Mouse (Mus musculus) layer of hippocampus, adult 9-10 months (tissue): ENCODE results near the gene Mtmr11.
"Not testable (repeated sequence)": the region's sequence is repeated elsewhere in the genome, so short reads cannot be mapped to it uniquely, and the experiment has no call there.

Source experiments
- DNase-seq: peaks from one replicate; pipeline ENCODE4 v3.0.0; 2022; ENCODE audit warnings: low spot score

The Mtmr11 gene

GRCm38 (mm10) chr3:96172197-96173178 lies 10.7 kb downstream of the Mtmr11 start, which contains the start of gene Sf3b4:
TSS of gene Sf3b4 (plus strand) at chr3:96172332.
- no peak for DNase-seq

DNA sequence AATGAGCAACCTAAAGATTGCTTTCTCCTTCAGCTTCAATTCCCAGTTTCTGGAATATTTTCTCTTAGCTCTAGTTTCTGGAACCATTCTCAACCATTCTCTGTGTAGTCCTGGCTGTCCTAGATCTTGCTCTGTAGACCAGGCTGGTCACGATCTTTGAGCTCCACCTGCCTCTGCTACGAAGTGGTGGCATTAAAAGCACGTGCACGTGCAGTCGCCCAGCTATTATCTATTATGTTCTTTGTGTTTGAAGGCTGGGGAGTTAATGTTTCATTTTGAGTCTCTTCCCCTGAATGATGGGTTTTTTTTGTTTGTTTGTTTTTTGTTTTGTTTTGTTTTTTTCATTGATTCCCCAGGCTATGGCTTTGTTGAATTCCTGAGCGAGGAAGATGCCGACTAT lies 11.4 kb downstream of the Mtmr11 start:
- DNase-seq: no peak

GRCm38 (mm10) chr3:96174042-96174441 lies 12.2 kb downstream of the Mtmr11 start:
- not testable (repeated sequence) for DNase-seq

GRCm38 (mm10) chr3:96175251-96175650 lies 13.4 kb downstream of the Mtmr11 start:
- no peak for DNase-seq

DNA sequence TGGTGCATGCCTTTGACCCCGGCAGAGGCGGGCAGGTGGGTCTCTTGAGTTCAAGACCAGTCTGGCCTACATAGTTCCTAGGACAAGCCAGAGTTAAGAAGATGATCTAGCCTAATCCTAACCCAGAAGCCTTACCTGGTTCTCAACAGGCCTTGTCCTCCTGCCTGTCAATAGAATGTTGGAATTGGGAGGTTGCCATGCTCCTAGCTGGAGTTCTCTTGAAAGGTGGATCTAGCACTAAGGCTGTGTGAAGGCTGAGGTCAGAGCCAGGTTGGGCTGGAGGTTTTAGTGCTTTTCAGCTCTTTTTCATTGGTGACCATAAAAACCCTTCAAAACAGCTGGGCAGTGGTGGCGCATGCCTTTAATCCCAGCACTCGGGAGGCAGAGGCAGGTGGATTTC lies 16.6 kb downstream of the Mtmr11 start:
- DNase-seq: no peak

- no peak for DNase-seq
Observed at GRCm38 (mm10) chr3:96178902-96179301, 17.1 kb downstream of the Mtmr11 start.

DNA sequence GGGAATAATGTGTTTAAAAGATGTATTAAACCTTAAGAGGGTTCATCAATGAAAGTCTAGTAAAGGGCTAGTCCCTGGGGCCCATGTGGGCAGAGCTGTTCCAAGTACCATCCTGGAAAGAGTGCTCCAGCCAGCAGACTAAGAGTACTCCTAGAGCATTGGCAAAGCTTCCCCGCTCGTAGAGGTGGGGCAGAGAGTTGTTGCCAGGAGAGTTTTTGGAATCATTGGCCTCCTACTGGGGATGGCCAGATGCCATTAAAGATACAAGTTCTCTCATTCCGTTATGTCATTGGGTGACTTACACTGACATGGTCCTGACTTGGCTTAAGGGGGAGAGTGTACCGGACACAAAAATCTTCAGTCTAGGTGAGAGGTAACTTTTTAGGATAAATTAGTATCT lies 17.7 kb downstream of the Mtmr11 start:
- DNase-seq: no peak

DNA sequence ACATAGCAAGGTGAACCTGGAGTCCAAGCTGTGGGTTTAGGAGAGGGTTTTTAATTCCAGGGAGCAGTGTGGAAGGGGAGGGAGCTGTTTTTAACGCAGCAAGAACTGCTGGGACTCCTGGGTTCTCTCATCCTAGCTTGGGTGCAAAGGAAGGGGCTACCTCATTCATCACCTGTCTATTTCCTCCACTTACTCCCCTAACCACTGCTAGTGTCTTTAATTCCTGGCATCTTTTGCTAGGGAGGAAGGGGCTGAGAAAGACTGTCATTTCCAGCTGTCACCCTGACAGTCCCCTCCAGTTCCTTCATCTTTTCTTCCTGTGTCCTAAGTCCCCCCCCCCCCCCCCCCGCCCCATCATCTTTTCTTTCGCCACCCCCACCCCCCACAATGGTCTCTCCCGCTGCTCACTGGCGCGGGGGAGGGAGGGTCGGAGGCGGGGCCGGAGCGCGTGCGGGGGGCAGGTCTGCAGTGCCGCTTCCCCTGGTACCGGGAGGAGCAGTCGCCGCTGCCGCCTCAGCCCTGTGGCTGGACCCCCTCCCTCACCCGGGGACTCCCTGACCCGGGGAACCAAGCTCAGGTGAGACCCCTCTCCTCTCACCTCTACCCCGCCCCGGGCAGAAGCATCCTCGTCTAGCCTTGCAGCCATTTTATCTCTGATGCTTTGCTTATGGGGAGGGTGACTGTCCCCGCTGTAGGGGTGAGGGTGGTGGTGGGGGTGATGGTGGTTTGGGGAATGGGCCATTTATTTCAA lies 19.1 kb downstream of the Mtmr11 start, which contains the start of gene Sv2a:
Gene Sv2a, plus strand, starts transcription at position 425 of the 751 bp plus-strand sequence.
- no peak for DNase-seq

GRCm38 (mm10) chr3:96181510-96182381 lies 19.9 kb downstream of the Mtmr11 start:
- no peak for DNase-seq

- DNase-seq: no peak
Observed at GRCm38 (mm10) chr3:96182382-96182776, 20.6 kb downstream of the Mtmr11 start.

- DNase-seq: no peak
Observed at GRCm38 (mm10) chr3:96192977-96193376, 31.2 kb downstream of the Mtmr11 start.

DNA sequence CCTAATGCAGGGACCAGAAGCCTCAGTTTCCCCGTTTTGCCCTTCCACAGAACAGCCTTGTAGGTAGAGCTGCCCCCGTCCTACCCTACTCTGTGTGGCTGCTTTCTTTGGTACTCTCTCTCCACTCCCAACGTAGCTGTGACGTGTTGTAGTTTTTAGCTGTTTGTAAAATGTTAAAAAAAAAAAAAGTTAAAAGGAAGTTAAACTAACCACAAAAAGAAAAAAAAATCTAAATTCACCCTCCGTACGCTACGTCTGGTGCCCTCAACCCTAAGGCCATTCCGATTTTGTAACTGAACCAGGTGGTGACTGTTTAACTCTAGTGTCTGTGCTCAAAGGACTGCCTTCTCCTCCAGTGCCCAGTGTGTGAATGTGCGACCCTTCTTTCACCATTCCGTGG lies 33.2 kb downstream of the Mtmr11 start:
- DNase-seq: no peak

DNA sequence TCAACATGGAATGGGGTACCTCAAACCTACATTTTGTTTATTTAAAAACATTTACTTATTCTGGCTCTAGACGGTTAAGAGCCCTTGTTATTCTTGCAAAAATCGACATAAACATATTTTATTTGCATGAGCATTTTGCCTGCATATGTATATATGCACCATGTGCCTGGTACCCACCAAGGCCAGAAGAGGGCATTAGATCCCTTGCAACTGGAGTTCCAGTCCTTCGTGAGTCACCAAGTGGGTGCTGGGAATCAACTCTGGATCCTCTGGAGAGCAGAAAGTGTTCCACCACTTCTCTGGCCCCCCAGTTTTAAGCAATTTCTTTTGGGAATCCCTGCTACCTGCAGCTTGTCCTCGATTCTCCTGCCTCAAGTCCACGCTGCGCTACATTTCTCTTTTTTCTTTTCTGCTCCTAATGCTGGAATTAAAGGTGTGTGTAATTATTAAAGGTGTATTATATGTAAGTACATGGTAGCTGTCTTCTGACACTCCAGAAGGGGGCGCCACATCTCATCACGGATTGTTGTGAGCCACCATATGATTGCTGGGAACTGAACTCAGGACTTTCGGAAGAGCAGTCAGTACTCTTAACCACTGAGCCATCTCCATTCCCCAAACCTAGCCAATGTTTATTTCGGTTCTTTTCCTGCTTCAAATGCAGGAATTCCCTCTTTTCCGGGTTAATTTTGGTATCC lies 34.0 kb downstream of the Mtmr11 start:
- no peak for DNase-seq

DNA sequence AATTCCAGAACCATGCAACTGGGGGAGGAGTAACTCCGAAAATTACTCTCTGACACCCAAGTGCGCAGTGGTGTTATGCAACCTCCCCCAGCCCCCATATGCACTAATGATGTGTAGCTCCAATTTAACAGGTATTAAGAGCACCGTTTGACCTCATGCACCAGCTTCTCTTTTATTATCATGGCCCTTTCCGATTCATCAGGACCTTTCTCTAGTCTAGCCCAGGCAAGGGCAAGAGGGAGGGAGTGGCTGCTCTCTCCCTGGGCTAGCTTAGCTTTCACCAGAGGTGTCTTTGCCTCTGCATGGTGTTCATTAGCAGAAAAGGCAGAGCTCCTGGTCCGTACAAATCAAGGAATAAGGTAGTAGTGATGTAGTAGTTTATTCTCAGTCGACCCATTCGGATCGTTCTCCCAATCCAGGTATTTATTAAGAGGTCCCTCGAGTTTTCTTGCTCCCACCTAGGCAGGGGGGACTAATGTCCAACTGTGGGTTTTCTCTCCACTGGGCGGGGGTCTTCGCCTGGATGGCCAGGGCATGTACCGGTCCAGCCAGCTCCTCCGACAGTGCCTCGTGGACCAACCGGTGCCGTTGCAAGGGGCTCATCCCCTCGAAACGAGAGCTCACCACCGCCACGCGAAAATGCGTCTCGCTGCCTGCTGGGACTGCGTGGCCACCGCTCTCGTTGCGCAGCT lies 34.8 kb downstream of the Mtmr11 start:
- no peak for DNase-seq

DNA sequence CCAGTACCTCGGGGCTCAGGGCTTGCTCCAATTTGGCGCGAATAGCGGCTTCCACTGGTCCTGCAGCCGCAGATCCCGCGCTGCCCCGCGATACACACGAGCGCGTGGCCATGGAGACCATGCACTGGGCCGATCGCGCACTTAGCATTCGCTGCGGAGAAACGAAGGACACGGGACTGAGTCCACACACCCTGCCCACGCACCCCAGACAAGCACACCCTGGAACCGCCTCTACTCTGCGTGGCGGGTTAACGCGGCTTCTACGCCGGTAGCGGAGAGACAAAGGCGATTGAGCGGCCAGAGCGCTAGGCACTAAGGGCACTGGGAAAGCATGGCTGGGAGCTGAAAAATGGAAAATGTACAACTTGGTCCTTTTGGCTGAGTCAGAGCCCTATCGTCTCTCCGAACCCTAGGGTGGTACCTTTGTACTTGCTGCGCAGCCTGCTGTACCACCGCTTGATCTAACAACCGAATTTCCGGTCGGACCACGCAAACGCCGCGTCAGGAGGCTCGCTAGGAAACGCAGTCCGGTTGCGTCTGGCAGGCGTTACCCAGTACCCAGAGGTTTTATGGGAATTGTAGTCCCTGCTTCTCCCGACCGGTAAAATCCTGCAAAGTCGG lies 35.4 kb downstream of the Mtmr11 start:
- DNase-seq: peak; percentile 76

GRCm38 (mm10) chr3:96198181-96198580 lies 36.4 kb downstream of the Mtmr11 start:
- no peak for DNase-seq

- not testable (repeated sequence) for DNase-seq
Observed at GRCm38 (mm10) chr3:96198601-96199251, 36.9 kb downstream of the Mtmr11 start.

DNA sequence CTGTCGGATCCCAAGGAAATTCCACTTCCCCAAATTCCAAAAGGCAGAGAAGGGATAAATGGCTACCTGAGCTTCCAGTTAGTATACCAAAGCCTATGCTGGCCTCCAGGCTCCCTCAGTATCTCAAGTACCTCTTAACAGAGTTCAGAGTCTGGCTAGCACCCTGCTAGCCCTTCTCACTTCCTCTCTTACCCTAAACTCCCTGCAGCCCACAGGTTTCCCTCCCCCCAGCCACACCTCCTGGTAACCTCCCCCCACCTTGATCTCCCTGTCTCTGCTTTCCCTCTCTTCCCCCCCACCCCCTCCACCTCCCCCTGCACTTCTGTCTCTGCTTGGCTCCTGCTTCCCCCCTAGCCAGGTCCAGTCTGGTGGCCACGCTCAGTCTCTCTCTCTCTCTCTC lies 37.9 kb downstream of the Mtmr11 start:
- no peak for DNase-seq

DNA sequence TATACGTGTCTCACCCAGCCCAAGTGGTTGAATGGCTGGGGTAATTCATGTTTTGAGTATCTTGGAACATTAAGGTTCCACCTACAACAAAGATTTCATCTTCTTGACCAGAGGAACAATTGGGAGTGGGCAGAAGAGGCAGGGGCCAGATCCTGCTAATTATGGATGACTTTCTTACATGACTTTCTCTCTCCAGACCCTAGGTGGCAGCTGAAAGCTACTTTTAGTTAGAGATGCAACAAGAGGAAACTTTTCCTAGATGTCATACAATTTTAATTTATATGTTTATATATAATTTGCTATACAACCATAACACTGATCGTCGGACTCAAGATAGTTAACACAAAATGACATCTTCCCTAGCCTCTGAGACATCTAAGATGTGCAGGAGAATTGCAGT lies 46.0 kb downstream of the Mtmr11 start:
- DNase-seq: no peak

DNA sequence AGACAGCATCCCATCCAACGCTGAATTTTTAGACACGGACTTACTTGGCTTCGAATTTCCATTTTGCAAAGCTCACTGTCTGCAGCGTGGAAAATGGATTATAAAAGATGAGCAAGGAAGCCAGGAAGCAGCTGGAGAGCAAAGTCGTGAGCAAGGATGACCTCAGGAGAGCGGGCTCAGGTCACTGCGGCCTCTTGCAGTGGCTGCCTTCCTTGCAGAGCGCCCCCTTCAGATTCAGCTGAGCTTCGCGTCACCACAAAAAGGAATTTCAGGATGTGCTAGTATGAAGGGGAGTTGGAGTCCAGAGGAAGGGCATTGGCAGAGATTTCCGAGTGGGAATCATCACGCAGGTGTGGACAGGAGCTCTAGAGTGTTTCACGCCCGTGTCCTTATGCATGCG lies 47.4 kb downstream of the Mtmr11 start:
- no peak for DNase-seq
